Mouse (Mus musculus) midbrain, postnatal 0 days (tissue): ENCODE data around the gene Klhl11. TPM values are rescaled to one million over a fixed set of nuclear protein-coding genes. Genes with fewer than 3 reads are reported as not detected.

Experiments used
- ATAC-seq: fragments of 200-750 bp; cut with Nextera tagmentation; 2 replicates; pipeline ENCODE4 v1.8.0; 2017; ENCODE audit warnings: moderate number of reproducible peaks, mild to moderate bottlenecking, moderate TSS enrichment, moderate library complexity; ENCODE audit not compliant: low FRiP score
- DNase-seq: peaks from one replicate; pipeline ENCODE4 v3.0.0-alpha.2; 2015; ENCODE audit warnings: low spot score
- H3K27ac ChIP-seq: fragments of 300-500 bp; sonication (generic); 2 replicates; pipeline ENCODE4 v1.5.1; 2014; ENCODE audit warnings: low read depth, mild to moderate bottlenecking, low read length, mixed read lengths
- H3K27me3 ChIP-seq: fragments of 300-500 bp; sonication (generic); 2 replicates; pipeline ENCODE4 v1.6.1; 2014; ENCODE audit warnings: low read length, control low read depth, mixed read lengths; ENCODE audit not compliant: insufficient read depth
- H3K36me3 ChIP-seq: fragments of 300-500 bp; sonication (generic); 2 replicates; pipeline ENCODE4 v1.6.1; 2014; ENCODE audit warnings: low read length, control low read depth, mixed read lengths; ENCODE audit not compliant: insufficient read depth
- H3K4me1 ChIP-seq: fragments of 300-500 bp; sonication (generic); 2 replicates; pipeline ENCODE4 v1.6.1; 2014; ENCODE audit warnings: mild to moderate bottlenecking, control low read depth, antibody characterized with exemption, low read length, mixed read lengths; ENCODE audit not compliant: insufficient read depth
- H3K4me2 ChIP-seq: fragments of 300-500 bp; sonication (generic); 2 replicates; pipeline ENCODE4 v1.6.1; 2014; ENCODE audit warnings: low read depth, mild to moderate bottlenecking, low read length, mixed read lengths; ENCODE audit not compliant: poor library complexity, severe bottlenecking
- H3K4me3 ChIP-seq: fragments of 300-500 bp; sonication (generic); 2 replicates; pipeline ENCODE4 v1.5.1; 2014; ENCODE audit warnings: low read depth, mild to moderate bottlenecking, low read length, moderate library complexity
- H3K9ac ChIP-seq: fragments of 300-500 bp; sonication (generic); replicated peaks from 2 replicates; pipeline ENCODE4 v1.6.1; 2014; ENCODE audit warnings: mild to moderate bottlenecking, low read length, moderate library complexity, mixed read lengths; ENCODE audit not compliant: poor library complexity, severe bottlenecking
- H3K9me3 ChIP-seq: fragments of 300-500 bp; sonication (generic); 2 replicates; pipeline ENCODE4 v1.6.1; 2016; ENCODE audit warnings: low read length, control low read depth
- CTCF ChIP-seq: IDR thresholded peaks from 2 replicates; pipeline ENCODE4 v1.5.1; 2016; ENCODE audit warnings: antibody characterized with exemption, mild to moderate bottlenecking
- WGBS: fragments of 180-500 bp; shearing (Covaris S2); extraction: QIAGEN DNeasy Blood & Tissue Kit; methylation state at CpG from one replicate; pipeline ENCODE4 v1.1.7; 2014; 5-methylcytosine and 5-hydroxymethylcytosine counted together
- microRNA-seq: library from miRNA; unstranded; fragments of <30 nt; microRNA quantifications from one replicate; pipeline ENCODE4, GENCODE M21; 2016; ENCODE audit warnings: borderline number of aligned reads
- polyA plus RNA-seq: library from polyadenylated mRNA; unstranded; fragments of >200 nt; fragmentation: Nextera tagmentation; extraction: Ambion mirVana; gene quantifications from 2 replicates; pipeline ENCODE4 v1.2.1, GENCODE M21; 2015
- total RNA-seq: library from RNA; depleted of rRNA; stranded (reverse); fragments of >200 nt; gene quantifications from 2 replicates; pipeline ENCODE4 v1.2.3, GENCODE M21; 2014; rRNA removed

Gene Klhl11
- total and polyA plus RNA-seq, 2 experiments from 2014 or later: 10.3 to 57.4 TPM

DNA sequence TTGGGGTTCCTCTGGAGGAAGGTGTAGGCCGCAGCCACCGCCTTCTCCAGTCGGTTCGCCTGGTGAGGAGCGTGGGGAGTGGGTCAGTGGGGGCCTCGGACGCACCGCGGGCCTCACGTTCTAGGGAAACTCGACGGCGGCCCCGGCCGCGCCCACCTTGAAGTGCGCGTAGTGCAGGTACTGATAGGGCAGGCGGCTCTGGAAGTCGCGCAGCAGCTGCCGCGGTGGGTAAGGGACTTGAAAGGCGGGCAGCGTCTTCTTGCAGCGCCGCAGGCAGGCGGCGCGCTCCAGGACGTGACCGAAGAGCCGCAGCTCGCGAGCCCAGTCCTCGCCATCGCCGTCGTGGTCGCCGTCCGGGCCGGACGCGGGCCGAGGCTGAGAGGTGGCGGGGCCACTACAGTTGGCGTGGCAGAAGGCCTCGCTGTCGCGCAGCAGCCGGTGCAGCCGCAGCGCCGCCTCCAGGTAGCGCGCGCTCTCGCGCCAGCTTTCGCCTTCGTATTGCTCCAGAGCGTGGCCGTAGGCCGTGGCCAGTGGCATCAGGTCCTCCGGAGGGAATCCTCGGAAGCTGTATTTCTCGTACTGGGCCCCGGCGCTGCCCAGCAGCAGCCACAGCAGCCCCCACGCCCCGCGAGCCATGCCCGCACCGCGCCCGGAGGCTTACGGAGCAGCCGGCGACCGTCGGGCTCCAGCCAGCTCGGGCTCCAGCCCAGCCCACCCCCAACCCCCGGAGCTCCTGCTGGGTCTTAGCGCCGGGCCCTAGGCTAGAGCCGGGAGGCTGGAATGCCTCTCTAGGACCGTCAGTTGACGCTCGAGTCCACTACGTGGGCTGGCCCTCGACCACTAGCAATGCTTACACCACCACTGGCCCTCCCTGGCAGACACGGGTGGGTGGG, 58.3 kb downstream of the Klhl11 start, which contains the start of gene P3h4:
Gene P3h4 (minus strand): TSS at position 816 of the 893 bp plus-strand sequence.
- peaks cover 17% of the 10 kb centered on the region; the same call in 1 of the 2 replicates for H3K4me1 ChIP-seq
- ATAC-seq (peak; percentile 93), DNase-seq (peak; percentile 91)
- 2% methylated on average over 87 of the region's 93 CpGs for WGBS
- no peaks in the 10 kb centered on the region for H3K9me3 ChIP-seq
- H3K9ac ChIP-seq: peak within 1 kb of the TSS; percentile 69
- H3K27ac ChIP-seq: peak within 1 kb of the TSS; percentile 72
- H3K27me3 ChIP-seq: peaks cover 10% of the 10 kb centered on the region; the same call in 1 of the 2 replicates
- peak within 1 kb of the TSS; percentile 60 for H3K4me3 ChIP-seq
- peak within 1 kb of the TSS; percentile 63 for H3K4me2 ChIP-seq
- peaks cover 1% of the 10 kb centered on the region; the same call in 1 of the 2 replicates for H3K36me3 ChIP-seq
- TF ChIP-seq CTCF: peak; percentile 70

DNA sequence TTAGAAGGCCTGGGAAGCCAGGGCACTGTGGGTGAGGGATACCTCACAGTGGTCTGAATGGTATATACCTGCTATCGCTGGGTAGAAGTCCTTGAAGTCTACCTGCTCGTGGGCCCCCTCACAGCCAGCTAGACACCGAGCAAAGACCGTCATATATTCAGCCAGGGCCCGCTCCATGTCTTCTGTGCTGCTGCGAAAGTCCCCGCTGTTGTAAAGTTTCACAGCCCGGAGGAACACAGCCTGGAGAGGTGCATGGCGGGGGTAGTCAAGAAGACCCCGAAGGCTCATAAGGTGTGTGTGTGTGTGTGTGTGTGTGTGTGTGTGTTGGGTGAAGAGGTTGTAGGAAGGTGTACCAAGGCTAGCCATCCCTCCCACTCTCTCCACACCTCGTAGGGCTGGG, 59.0 kb downstream of the Klhl11 start:
- H3K9me3 ChIP-seq: no peaks in the 10 kb centered on the region
- TF ChIP-seq CTCF: no peak
- peaks cover 8% of the 10 kb centered on the region for H3K36me3 ChIP-seq
- peaks cover 17% of the 10 kb centered on the region; the same call in 1 of the 2 replicates for H3K4me1 ChIP-seq
- H3K27me3 ChIP-seq: peaks cover 10% of the 10 kb centered on the region; the same call in 1 of the 2 replicates
- WGBS: 80% methylated on average over 11 of the region's 11 CpGs
- peak overlapping the region; percentile 60 for H3K4me3 ChIP-seq
- DNase-seq (no peak), ATAC-seq (no peak)
- H3K9ac ChIP-seq: peak overlapping the region; percentile 69; the same call in 1 of the 2 replicates
- H3K4me2 ChIP-seq: peak overlapping the region; percentile 63
- H3K27ac ChIP-seq: no peak overlapping the region

Small RNA genes within 50 kb of the gene (microRNA-seq; reads per million reads assigned to microRNA genes)
- gene Gm27374 (not detected), gene Mir7116 (not detected)

Other genes with a start within 250 kb of the Klhl11 start
- gene Krt16, start 223.8 kb downstream of the Klhl11 start, total RNA-seq: not detected in 2 replicates
- gene Krt16, start 223.8 kb downstream of the Klhl11 start, polyA plus RNA-seq: not detected in 2 replicates
- gene Krt17, start 211.7 kb downstream of the Klhl11 start, total RNA-seq: 0.52 and 5.5 TPM in 2 replicates
- 1.2 and 1.5 TPM in 2 replicates for gene Krt17, start 211.7 kb downstream of the Klhl11 start, polyA plus RNA-seq
- gene Krt42, start 202.9 kb downstream of the Klhl11 start, total RNA-seq: 0.27 TPM in 1 of 2 replicates, not detected in the other
- not detected in 2 replicates for gene Krt42, start 202.9 kb downstream of the Klhl11 start, polyA plus RNA-seq
- 84.7 and 117 TPM in 2 replicates for gene Eif1, start 152.9 kb downstream of the Klhl11 start, total RNA-seq
- 1,241 and 1,297 TPM in 2 replicates for gene Eif1, start 152.9 kb downstream of the Klhl11 start, polyA plus RNA-seq
- gene Gast, start 138.3 kb downstream of the Klhl11 start, total RNA-seq: not detected in 2 replicates
- 1.1 and 2.2 TPM in 2 replicates for gene Gast, start 138.3 kb downstream of the Klhl11 start, polyA plus RNA-seq
- 743 and 796 TPM in 2 replicates for gene Hap1, start 116.6 kb downstream of the Klhl11 start, total RNA-seq
- 597 and 631 TPM in 2 replicates for gene Hap1, start 116.6 kb downstream of the Klhl11 start, polyA plus RNA-seq
- 133 and 156 TPM in 2 replicates for gene Jup, start 75.0 kb downstream of the Klhl11 start, total RNA-seq
- gene Jup, start 75.0 kb downstream of the Klhl11 start, polyA plus RNA-seq: 69.7 and 75.5 TPM in 2 replicates
- gene P3h4, start 57.9 kb downstream of the Klhl11 start, total RNA-seq: 24.4 and 26.0 TPM in 2 replicates
- gene P3h4, start 57.9 kb downstream of the Klhl11 start, polyA plus RNA-seq: 23.4 and 23.7 TPM in 2 replicates
- gene Fkbp10, start 57.0 kb downstream of the Klhl11 start, total RNA-seq: 29.0 and 33.9 TPM in 2 replicates
- 19.9 and 21.8 TPM in 2 replicates for gene Fkbp10, start 57.0 kb downstream of the Klhl11 start, polyA plus RNA-seq
- 57.2 and 58.5 TPM in 2 replicates for gene Nt5c3b, start 30.9 kb downstream of the Klhl11 start, total RNA-seq
- gene Nt5c3b, start 30.9 kb downstream of the Klhl11 start, polyA plus RNA-seq: 111 and 113 TPM in 2 replicates
- gene Klhl10, start 30.8 kb downstream of the Klhl11 start, total RNA-seq: 0.22 and 0.61 TPM in 2 replicates
- gene Klhl10, start 30.8 kb downstream of the Klhl11 start, polyA plus RNA-seq: 0.45 and 0.65 TPM in 2 replicates
- 207 and 228 TPM in 2 replicates for gene Acly, start 55.3 kb upstream of the Klhl11 start, total RNA-seq
- 116 and 120 TPM in 2 replicates for gene Acly, start 55.3 kb upstream of the Klhl11 start, polyA plus RNA-seq
- gene Ttc25, start 72.9 kb upstream of the Klhl11 start, total RNA-seq: 0.33 and 0.71 TPM in 2 replicates
- 0.96 and 1.4 TPM in 2 replicates for gene Ttc25, start 72.9 kb upstream of the Klhl11 start, polyA plus RNA-seq
- gene Cnp, start 102.2 kb upstream of the Klhl11 start, total RNA-seq: 54.7 and 68.8 TPM in 2 replicates
- 65.3 and 76.0 TPM in 2 replicates for gene Cnp, start 102.2 kb upstream of the Klhl11 start, polyA plus RNA-seq
- 106 and 125 TPM in 2 replicates for gene Nkiras2, start 146.5 kb upstream of the Klhl11 start, total RNA-seq
- gene Nkiras2, start 146.5 kb upstream of the Klhl11 start, polyA plus RNA-seq: 80.9 and 89.3 TPM in 2 replicates
- gene Dnajc7, start 147.4 kb upstream of the Klhl11 start, total RNA-seq: 67.1 and 75.9 TPM in 2 replicates
- gene Dnajc7, start 147.4 kb upstream of the Klhl11 start, polyA plus RNA-seq: 228 and 234 TPM in 2 replicates
- gene Zfp385c, start 219.7 kb upstream of the Klhl11 start, total RNA-seq: 0.66 and 2.5 TPM in 2 replicates
- 0.53 and 0.98 TPM in 2 replicates for gene Zfp385c, start 219.7 kb upstream of the Klhl11 start, polyA plus RNA-seq
- gene Dhx58, start 231.5 kb upstream of the Klhl11 start, total RNA-seq: 2.4 and 3.8 TPM in 2 replicates
- gene Dhx58, start 231.5 kb upstream of the Klhl11 start, polyA plus RNA-seq: 1.8 and 2.2 TPM in 2 replicates
- 62.8 and 75.6 TPM in 2 replicates for gene Kat2a, start 239.7 kb upstream of the Klhl11 start, total RNA-seq
- gene Kat2a, start 239.7 kb upstream of the Klhl11 start, polyA plus RNA-seq: 69.9 and 70.0 TPM in 2 replicates
- gene Hspb9, start 241.1 kb upstream of the Klhl11 start, total RNA-seq: not detected in 2 replicates
- not detected in 2 replicates for gene Hspb9, start 241.1 kb upstream of the Klhl11 start, polyA plus RNA-seq